Mouse (Mus musculus) stomach, embryonic 14.5 days (tissue): ENCODE data around the gene Gm44973. TPM values are rescaled to one million over a fixed set of nuclear protein-coding genes. Genes with fewer than 3 reads are reported as not detected.
"Not testable (repeated sequence)": the region's sequence is repeated elsewhere in the genome, so short reads cannot be mapped to it uniquely, and the experiment has no call there.

Experiments
- ATAC-seq: fragments of 200-750 bp; cut with Nextera tagmentation; 2 replicates; pipeline ENCODE4 v1.8.0; 2017; ENCODE audit warnings: low read depth, moderate TSS enrichment; ENCODE audit not compliant: insufficient number of reproducible peaks, insufficient read depth, low FRiP score
- H3K27ac ChIP-seq: fragments of 300-500 bp; sonication (generic); 2 replicates; pipeline ENCODE4 v1.5.1; 2014; ENCODE audit warnings: mild to moderate bottlenecking, low read length, moderate library complexity, mixed read lengths
- H3K27me3 ChIP-seq: fragments of 300-500 bp; sonication (generic); 2 replicates; pipeline ENCODE4 v1.6.1; 2014; ENCODE audit warnings: low read length, control low read depth, mixed read lengths; ENCODE audit not compliant: control insufficient read depth, insufficient read depth
- H3K36me3 ChIP-seq: fragments of 300-500 bp; sonication (generic); 2 replicates; pipeline ENCODE4 v1.6.1; 2014; ENCODE audit warnings: mild to moderate bottlenecking, control low read depth, low read length, moderate library complexity, mixed read lengths; ENCODE audit not compliant: control insufficient read depth, insufficient read depth
- H3K4me1 ChIP-seq: fragments of 300-500 bp; sonication (generic); 2 replicates; pipeline ENCODE4 v1.6.1; 2014; ENCODE audit warnings: low read length, control low read depth, mixed read lengths; ENCODE audit not compliant: control insufficient read depth, insufficient read depth
- H3K4me2 ChIP-seq: fragments of 300-500 bp; sonication (generic); replicated peaks from 2 replicates; pipeline ENCODE4 v1.6.1; 2014; ENCODE audit warnings: low read depth, low read length, control low read depth
- H3K4me3 ChIP-seq: fragments of 300-500 bp; sonication (generic); 2 replicates; pipeline ENCODE4 v1.5.1; 2014; ENCODE audit warnings: low read depth, low read length, control low read depth
- H3K9ac ChIP-seq: fragments of 300-500 bp; sonication (generic); replicated peaks from 2 replicates; pipeline ENCODE4 v1.6.1; 2014; ENCODE audit warnings: low read depth, mild to moderate bottlenecking, control low read depth, low read length, moderate library complexity, mixed read lengths
- H3K9me3 ChIP-seq: fragments of 300-500 bp; sonication (generic); 2 replicates; pipeline ENCODE4 v1.6.1; 2016; ENCODE audit warnings: low read depth, low read length, control low read depth; ENCODE audit not compliant: control insufficient read depth
- WGBS: fragments of 180-500 bp; shearing (Covaris S2); extraction: QIAGEN DNeasy Blood & Tissue Kit; methylation state at CpG from one replicate; pipeline ENCODE4 v1.1.7; 2014; 5-methylcytosine and 5-hydroxymethylcytosine counted together
- polyA plus RNA-seq: library from polyadenylated mRNA; unstranded; fragments of >200 nt; fragmentation: Nextera tagmentation; extraction: Ambion mirVana; gene quantifications from 2 replicates; pipeline ENCODE4 v1.2.1, GENCODE M21; 2014

Gene Gm44973
- polyA plus RNA-seq, 1 experiment from 2014 or later = 1.2 TPM

DNA sequence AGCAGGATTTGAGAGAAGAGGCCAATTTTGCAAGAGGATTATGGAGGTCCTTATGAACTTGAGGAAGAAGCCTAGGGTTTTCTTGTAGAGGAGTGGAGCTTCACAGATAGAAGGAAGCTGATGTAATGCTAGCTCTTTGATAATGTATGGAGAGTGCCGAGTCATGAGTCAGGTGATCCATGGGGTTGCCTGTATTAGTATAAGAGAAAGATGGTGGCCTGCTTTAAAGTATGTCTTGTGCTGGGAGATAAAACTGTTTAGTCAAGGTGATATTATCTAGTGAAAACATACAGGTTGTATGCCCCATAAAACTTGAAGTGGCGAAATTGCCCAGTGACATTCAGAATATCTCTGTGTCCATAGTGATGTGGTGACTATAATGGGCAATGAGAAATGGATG is 61.6 kb downstream of the Gm44973 start:
- no peak for ATAC-seq
- WGBS = 78% methylated on average over 2 of the region's 2 CpGs
- H3K9me3 ChIP-seq = no peaks in the 10 kb centered on the region
- no peaks in the 10 kb centered on the region for H3K27me3 ChIP-seq
- H3K27ac ChIP-seq = no peak overlapping the region
- no peak overlapping the region for H3K4me3 ChIP-seq
- H3K4me1 ChIP-seq = peaks cover 7% of the 10 kb centered on the region; the same call in 1 of the 2 replicates
- no peak overlapping the region for H3K4me2 ChIP-seq
- H3K36me3 ChIP-seq = peaks cover 58% of the 10 kb centered on the region
- no peak overlapping the region for H3K9ac ChIP-seq

GRCm38 (mm10) chr7:5079365-5080009 is 64.2 kb downstream of the Gm44973 start:
- H3K4me1 ChIP-seq, H3K27me3 ChIP-seq, H3K9me3 ChIP-seq, H3K9ac ChIP-seq: not testable (repeated sequence)
- ATAC-seq = peak; percentile 4; the same call in 1 of the 2 replicates
- H3K4me2 ChIP-seq = peak overlapping the region; percentile 35; the same call in 1 of the 2 replicates
- peak overlapping the region; percentile 75 for H3K27ac ChIP-seq
- H3K36me3 ChIP-seq = peaks cover 40% of the 10 kb centered on the region
- 51% methylated on average over 9 of the region's 13 CpGs for WGBS
- H3K4me3 ChIP-seq = peak overlapping the region; percentile 94

DNA sequence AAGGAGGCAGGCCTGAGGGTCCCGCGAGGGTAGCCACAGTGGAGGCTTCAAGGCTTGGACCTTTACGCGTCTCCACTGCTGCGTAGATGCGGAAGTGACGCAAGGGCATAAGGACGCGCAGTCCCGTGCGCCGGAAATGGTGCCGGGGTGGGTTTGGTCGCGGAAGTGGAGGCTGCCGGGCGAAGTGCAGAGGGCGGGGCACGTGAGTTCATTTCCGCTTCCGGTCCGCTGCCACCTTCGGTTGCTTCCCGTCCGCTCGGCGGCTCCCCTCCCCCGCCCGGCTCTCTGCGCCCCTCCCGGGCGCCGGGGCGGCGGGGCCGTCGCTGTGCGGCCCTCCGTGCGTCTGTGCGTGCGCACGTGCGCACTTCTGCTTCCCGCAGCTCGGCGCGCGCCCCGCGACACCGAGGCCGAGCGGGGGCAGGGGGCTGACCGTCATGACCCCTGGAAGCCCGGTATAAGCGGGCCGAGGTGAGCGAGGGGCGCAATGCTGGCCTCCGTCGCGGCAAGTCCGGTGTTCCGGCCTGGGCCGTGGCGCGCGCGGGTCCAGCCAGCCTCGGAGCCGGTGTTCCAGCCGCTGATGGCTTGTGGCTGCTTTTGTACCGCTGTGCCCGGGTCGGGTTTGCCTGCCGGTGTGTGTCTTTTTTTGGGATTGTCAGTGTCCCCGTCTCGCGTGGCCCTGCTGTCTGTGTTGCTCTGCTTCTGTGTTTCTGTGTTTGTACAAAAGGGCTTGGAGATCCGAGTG is 64.9 kb downstream of the Gm44973 start, which contains the start of gene Epn1:
Epn1 (plus strand) TSS at position 226 of the 742 bp plus-strand sequence.
- H3K9me3 ChIP-seq = no peaks in the 10 kb centered on the region
- peaks cover 7% of the 10 kb centered on the region; the same call in 1 of the 2 replicates for H3K4me1 ChIP-seq
- H3K4me2 ChIP-seq = peak within 1 kb of the TSS; percentile 70
- peaks cover 39% of the 10 kb centered on the region for H3K36me3 ChIP-seq
- peak; percentile 97 for ATAC-seq
- H3K27ac ChIP-seq = peak within 1 kb of the TSS; percentile 91
- peak within 1 kb of the TSS; percentile 96 for H3K9ac ChIP-seq
- H3K27me3 ChIP-seq = no peaks in the 10 kb centered on the region
- H3K4me3 ChIP-seq = peak within 1 kb of the TSS; percentile 94
- under 1% methylated on average over 59 of the region's 81 CpGs for WGBS

DNA sequence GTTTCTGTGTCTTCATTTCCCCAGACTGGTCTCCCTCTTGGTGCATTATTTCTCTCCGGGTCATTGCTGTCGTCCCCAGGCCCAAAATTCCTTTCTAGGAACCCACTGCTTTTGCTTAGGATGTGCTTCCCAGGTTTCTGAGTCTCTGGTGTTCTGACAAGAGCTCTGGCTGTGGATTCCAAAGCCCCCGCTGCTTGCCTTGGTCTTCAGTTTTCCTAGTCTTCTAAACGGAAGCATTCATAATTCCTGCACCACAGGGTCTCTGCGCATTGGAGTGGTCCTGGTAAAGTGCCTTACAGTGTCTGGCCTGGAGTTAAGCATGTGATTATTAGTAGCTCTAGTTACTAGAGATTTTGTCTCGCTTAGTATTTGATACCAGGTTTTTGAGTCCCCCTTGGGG is 65.5 kb downstream of the Gm44973 start:
- no peaks in the 10 kb centered on the region for H3K27me3 ChIP-seq
- peak overlapping the region; percentile 70 for H3K4me2 ChIP-seq
- 16% methylated on average over 6 of the region's 6 CpGs for WGBS
- peak overlapping the region; percentile 96 for H3K9ac ChIP-seq
- H3K36me3 ChIP-seq = peaks cover 43% of the 10 kb centered on the region
- H3K27ac ChIP-seq = peak overlapping the region; percentile 91; the same call in 1 of the 2 replicates
- ATAC-seq = no peak
- peak overlapping the region; percentile 94 for H3K4me3 ChIP-seq
- H3K9me3 ChIP-seq = no peaks in the 10 kb centered on the region
- peaks cover 7% of the 10 kb centered on the region; the same call in 1 of the 2 replicates for H3K4me1 ChIP-seq

- peak overlapping the region; percentile 96 for H3K9ac ChIP-seq
- H3K4me3 ChIP-seq = peak overlapping the region; percentile 94
- no peaks in the 10 kb centered on the region for H3K27me3 ChIP-seq
- H3K27ac ChIP-seq = no peak overlapping the region
- WGBS = 58% methylated on average over 6 of the region's 6 CpGs
- ATAC-seq = no peak
- H3K4me1 ChIP-seq = peaks cover 7% of the 10 kb centered on the region; the same call in 1 of the 2 replicates
- peak overlapping the region; percentile 70 for H3K4me2 ChIP-seq
- no peaks in the 10 kb centered on the region for H3K9me3 ChIP-seq
- peaks cover 44% of the 10 kb centered on the region for H3K36me3 ChIP-seq
Measured at GRCm38 (mm10) chr7:5081241-5081640, 65.9 kb downstream of the Gm44973 start.

- Histone ChIP-seq H3K9me3 (no peaks in the 10 kb centered on the region), H3K4me2 (peak overlapping the region; percentile 70; the same call in 1 of the 2 replicates), H3K4me3 (no peak overlapping the region), H3K27me3 (no peaks in the 10 kb centered on the region), H3K9ac (no peak overlapping the region), H3K4me1 (peaks cover 7% of the 10 kb centered on the region; the same call in 1 of the 2 replicates), H3K27ac (no peak overlapping the region), H3K36me3 (peaks cover 44% of the 10 kb centered on the region)
- 99% methylated on average over 2 of the region's 2 CpGs for WGBS
- no peak for ATAC-seq
Measured at GRCm38 (mm10) chr7:5081939-5082338, 66.6 kb downstream of the Gm44973 start.

Other genes with a start within 250 kb of the Gm44973 start
- gene Fam71e2, start 244.2 kb upstream of the Gm44973 start, polyA plus RNA-seq = not detected in 2 replicates
- gene Il11, start 232.6 kb upstream of the Gm44973 start, polyA plus RNA-seq = 0.17 and 0.27 TPM in 2 replicates
- 0.55 TPM in 1 of 2 replicates, not detected in the other for gene Tmem190, start 232.6 kb upstream of the Gm44973 start, polyA plus RNA-seq
- gene Tmem238, start 225.8 kb upstream of the Gm44973 start, polyA plus RNA-seq = 8.7 and 10.6 TPM in 2 replicates
- gene Rpl28, start 222.6 kb upstream of the Gm44973 start, polyA plus RNA-seq = 301 and 312 TPM in 2 replicates
- 318 and 349 TPM in 2 replicates for gene Ube2s, start 202.9 kb upstream of the Gm44973 start, polyA plus RNA-seq
- gene Shisa7, start 170.8 kb upstream of the Gm44973 start, polyA plus RNA-seq = 0.70 and 1.0 TPM in 2 replicates
- 7.0 and 7.8 TPM in 2 replicates for gene Isoc2b, start 145.2 kb upstream of the Gm44973 start, polyA plus RNA-seq
- 0.94 and 0.98 TPM in 2 replicates for gene Isoc2a, start 138.3 kb upstream of the Gm44973 start, polyA plus RNA-seq
- gene Gm36210, start 109.0 kb upstream of the Gm44973 start, polyA plus RNA-seq = not detected in 2 replicates
- 4.3 and 4.5 TPM in 2 replicates for gene Zfp628, start 100.3 kb upstream of the Gm44973 start, polyA plus RNA-seq
- gene Nat14, start 93.5 kb upstream of the Gm44973 start, polyA plus RNA-seq = 3.5 and 4.0 TPM in 2 replicates
- 3.3 and 3.9 TPM in 2 replicates for gene Ssc5d, start 89.7 kb upstream of the Gm44973 start, polyA plus RNA-seq
- gene Sbk2, start 51.1 kb upstream of the Gm44973 start, polyA plus RNA-seq = 0.55 and 1.4 TPM in 2 replicates
- 0.07 TPM in 1 of 2 replicates, not detected in the other for gene Sbk3, start 44.3 kb upstream of the Gm44973 start, polyA plus RNA-seq
- 39.5 and 48.8 TPM in 2 replicates for gene Zfp579, start 19.3 kb upstream of the Gm44973 start, polyA plus RNA-seq
- gene Zfp524, start 1.1 kb upstream of the Gm44973 start, polyA plus RNA-seq = 14.1 and 18.0 TPM in 2 replicates
- 33.0 and 35.7 TPM in 2 replicates for gene Fiz1, start 799 bp upstream of the Gm44973 start, polyA plus RNA-seq
- gene Zfp865, start 4.9 kb downstream of the Gm44973 start, polyA plus RNA-seq = 8.9 and 9.1 TPM in 2 replicates
- 22.4 and 25.0 TPM in 2 replicates for gene Ccdc106, start 5.1 kb downstream of the Gm44973 start, polyA plus RNA-seq
- not detected in 2 replicates for gene 4632433K11Rik, start 18.6 kb downstream of the Gm44973 start, polyA plus RNA-seq
- 4.6 and 6.2 TPM in 2 replicates for gene Zfp784, start 22.9 kb downstream of the Gm44973 start, polyA plus RNA-seq
- gene Zfp580, start 36.0 kb downstream of the Gm44973 start, polyA plus RNA-seq = 35.7 and 44.1 TPM in 2 replicates
- gene U2af2, start 46.6 kb downstream of the Gm44973 start, polyA plus RNA-seq = 106 and 119 TPM in 2 replicates
- 63.2 and 63.4 TPM in 2 replicates for gene Epn1, start 64.7 kb downstream of the Gm44973 start, polyA plus RNA-seq
- not detected in 2 replicates for gene Rfpl4, start 101.5 kb downstream of the Gm44973 start, polyA plus RNA-seq
- 0.25 TPM in 1 of 2 replicates, not detected in the other for gene Rasl2-9, start 110.5 kb downstream of the Gm44973 start, polyA plus RNA-seq
- gene Vmn1r55, start 134.2 kb downstream of the Gm44973 start, polyA plus RNA-seq = not detected in 2 replicates
- gene Vmn1r56, start 181.3 kb downstream of the Gm44973 start, polyA plus RNA-seq = not detected in 2 replicates
- gene Vmn1r57, start 203.0 kb downstream of the Gm44973 start, polyA plus RNA-seq = not detected in 2 replicates